Mouse (Mus musculus): ENCODE data around the gene Npas2.

GRCm38 (mm10) chr1:39192997-39193861, at the start of gene Npas2:
- TF ChIP-seq CTCF (IDR thresholded peaks at IDR 0.05; ENCODE audit: insufficient read depth, low read length) (no peak), POLR2A (IDR thresholded peaks at IDR 0.05; ENCODE audit: borderline replicate concordance, extremely low read depth, low read depth, low read length) (no peak)

Measured in lung, adult 2 months (tissue).